Mouse (Mus musculus) ES-E14 (cell line): ENCODE results near the gene Birc5.

Experiments
- HCFC1 ChIP-seq: IDR thresholded peaks from 2 replicates; pipeline ENCODE4 v1.6.1; 2012; ENCODE audit warnings: low read length, inconsistent platforms, borderline replicate concordance; ENCODE audit not compliant: insufficient read depth
- MAFK ChIP-seq: IDR thresholded peaks from 2 replicates; pipeline ENCODE4 v1.6.1; 2014; ENCODE audit warnings: mild to moderate bottlenecking, low read depth, low read length, inconsistent platforms; ENCODE audit not compliant: insufficient read depth
- ZC3H11A ChIP-seq: IDR thresholded peaks from 2 replicates; pipeline ENCODE4 v1.6.1; 2012; ENCODE audit warnings: low read depth, mild to moderate bottlenecking, inconsistent platforms, low read length, borderline replicate concordance
- ZNF384 ChIP-seq: IDR thresholded peaks from 2 replicates; pipeline ENCODE4 v1.6.1; 2012; ENCODE audit warnings: low read depth, low read length, inconsistent platforms

DNA sequence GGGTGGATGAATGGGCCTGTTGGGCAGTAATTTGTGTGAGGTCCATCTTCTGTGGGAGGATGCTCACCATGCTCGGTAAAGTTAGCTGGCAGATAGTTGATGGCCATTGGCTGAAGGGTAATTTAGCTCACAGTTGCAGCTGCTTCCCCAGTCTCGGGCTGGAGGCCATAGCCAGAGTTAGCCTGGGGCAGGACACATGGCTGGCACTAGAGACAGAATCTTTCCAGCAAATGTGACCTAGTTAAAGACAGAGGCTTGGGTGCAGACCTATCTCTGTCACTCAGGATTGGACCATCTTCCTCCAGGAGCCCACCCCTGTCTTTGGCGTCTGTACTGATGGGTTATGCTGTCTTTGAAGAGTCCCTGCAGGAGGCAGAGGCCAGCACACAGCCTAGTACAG lies 9.3 kb downstream of the Birc5 start:
- no peak for TF ChIP-seq ZNF384
- TF ChIP-seq MAFK = no peak
- no peak for TF ChIP-seq ZC3H11A
- TF ChIP-seq HCFC1 = no peak
